Mouse (Mus musculus): ENCODE data around the gene Ccdc33. TPM values are rescaled to one million over a fixed set of nuclear protein-coding genes. Genes with fewer than 3 reads are reported as not detected.

Ccdc33 gene
- polyA plus RNA-seq, 1 experiment from 2014 or later, result 0.16 TPM

DNA sequence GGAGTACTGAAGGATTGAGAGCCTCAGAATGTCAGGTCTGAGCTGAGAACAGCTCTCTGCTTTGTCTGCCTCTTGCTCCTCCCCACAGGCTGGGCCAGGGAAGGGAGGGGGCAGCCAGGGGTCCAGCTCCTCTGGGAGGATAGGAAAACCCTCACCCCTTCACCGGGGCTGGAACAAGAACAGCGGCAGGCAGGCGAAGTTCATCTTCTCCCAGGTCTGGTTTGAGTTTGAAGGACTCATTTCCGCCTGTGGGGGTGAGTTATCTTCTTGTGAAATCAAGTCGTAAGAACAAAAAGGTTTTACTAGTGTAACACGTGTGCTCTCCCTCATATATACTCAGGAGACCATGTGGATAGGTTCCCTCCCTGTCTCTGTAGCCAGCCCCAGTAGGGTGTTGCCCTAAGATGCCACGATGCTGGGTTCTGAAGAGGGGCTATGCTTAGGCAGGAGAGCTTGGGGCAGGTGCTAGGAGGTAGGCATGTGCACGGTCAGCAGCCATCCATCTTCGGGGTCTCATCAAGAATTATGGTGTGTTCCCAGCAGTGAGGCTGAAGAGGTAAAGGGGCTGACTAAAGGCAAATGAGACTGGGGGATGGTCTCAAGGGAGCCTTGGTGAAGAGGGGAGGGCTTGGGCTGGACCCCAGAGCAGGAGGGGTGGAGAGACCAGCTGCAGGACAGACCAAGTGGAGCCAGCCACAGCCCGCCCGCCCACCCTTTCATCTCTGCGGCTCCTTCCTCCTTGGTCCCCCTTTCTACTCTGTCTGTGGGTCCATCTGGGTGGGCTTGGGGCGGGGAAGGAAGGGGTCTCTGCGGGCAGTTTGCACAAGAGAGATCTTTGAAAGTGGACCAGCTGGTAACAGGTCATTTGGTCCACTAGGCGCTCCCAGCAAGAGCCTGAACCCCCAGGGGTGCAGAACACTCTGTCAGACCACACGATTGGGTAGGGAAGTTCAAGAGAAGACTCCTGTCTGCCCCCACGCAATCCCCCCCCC, 15.6 kb upstream of the Ccdc33 start:
- 27% methylated on average over 17 of the region's 17 CpGs for WGBS
- TF ChIP-seq CTCF (IDR thresholded peaks at IDR 0.05; ENCODE audit: low read depth), result no peak
- Histone ChIP-seq H3K4me3 (ENCODE audit: low read depth, low read length) (no peak overlapping the region), H3K4me1 (replicated peaks; ENCODE audit: control insufficient read depth, insufficient read depth, low read length) (no peaks in the 10 kb centered on the region; the same call in 1 of the 2 replicates), H3K36me3 (ENCODE audit: control insufficient read depth, insufficient read depth) (no peaks in the 10 kb centered on the region), H3K27me3 (replicated peaks; ENCODE audit: control insufficient read depth, insufficient read depth, low read length) (no peaks in the 10 kb centered on the region; the same call in 1 of the 2 replicates), H3K9me3 (ENCODE audit: control insufficient read depth) (no peaks in the 10 kb centered on the region), H3K4me2 (replicated peaks; ENCODE audit: low read depth) (no peak overlapping the region), H3K27ac (ENCODE audit: low read depth, low read length) (no peak overlapping the region), H3K9ac (ENCODE audit: low read depth, low read length) (no peak overlapping the region)
- ATAC-seq, result no peak

DNA sequence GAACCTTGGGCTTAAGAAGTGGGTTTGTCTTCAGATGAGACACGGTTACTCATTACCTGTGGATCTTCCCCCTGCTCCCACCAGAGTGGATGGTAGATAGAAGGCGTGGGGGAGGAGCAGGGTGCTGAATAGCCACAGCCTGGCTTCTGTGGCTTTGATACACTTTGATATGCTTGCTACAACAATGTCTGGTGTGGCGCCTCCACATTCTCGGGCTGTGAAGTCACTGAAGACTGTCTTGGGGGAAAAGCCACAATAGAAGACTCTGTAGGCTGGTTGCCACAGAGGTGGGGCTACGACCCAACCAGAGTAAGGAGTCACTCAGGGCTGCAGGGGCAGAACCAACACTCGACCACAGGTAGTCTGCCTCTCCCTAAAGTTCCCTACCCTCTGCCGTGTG, 13.1 kb upstream of the Ccdc33 start:
- Histone ChIP-seq H3K9ac (ENCODE audit: low read depth, low read length) (no peak overlapping the region), H3K36me3 (ENCODE audit: control insufficient read depth, insufficient read depth) (no peaks in the 10 kb centered on the region), H3K4me2 (replicated peaks; ENCODE audit: low read depth) (no peak overlapping the region), H3K27me3 (replicated peaks; ENCODE audit: control insufficient read depth, insufficient read depth, low read length) (no peaks in the 10 kb centered on the region; the same call in 1 of the 2 replicates), H3K27ac (ENCODE audit: low read depth, low read length) (no peak overlapping the region), H3K4me1 (replicated peaks; ENCODE audit: control insufficient read depth, insufficient read depth, low read length) (no peaks in the 10 kb centered on the region; the same call in 1 of the 2 replicates), H3K9me3 (ENCODE audit: control insufficient read depth) (no peaks in the 10 kb centered on the region), H3K4me3 (ENCODE audit: low read depth, low read length) (no peak overlapping the region)
- TF ChIP-seq CTCF (IDR thresholded peaks at IDR 0.05; ENCODE audit: low read depth), result no peak
- no peak for ATAC-seq
- WGBS, result 71% methylated on average over 7 of the region's 7 CpGs

DNA sequence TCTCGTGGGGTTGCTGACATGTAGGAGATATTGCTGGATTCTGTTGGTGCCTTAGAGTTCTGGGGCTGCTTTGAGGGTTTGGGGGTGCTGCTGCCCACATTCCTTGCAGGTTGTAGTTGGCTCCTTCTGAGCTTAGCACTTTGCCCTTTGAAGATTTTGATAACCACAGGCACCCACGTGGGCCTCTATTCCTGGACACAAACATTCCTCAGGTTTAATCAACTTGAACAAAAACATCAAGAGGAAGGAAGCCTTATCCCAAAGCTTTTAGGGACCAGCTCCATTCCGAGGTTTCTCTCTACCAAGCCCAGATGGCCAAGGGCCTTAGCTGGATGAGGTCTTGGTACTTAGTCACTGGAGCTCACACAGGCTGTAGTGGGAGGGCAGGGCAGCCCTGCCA, 12.3 kb upstream of the Ccdc33 start:
- ATAC-seq, result no peak
- TF ChIP-seq CTCF (IDR thresholded peaks at IDR 0.05; ENCODE audit: low read depth), result no peak
- Histone ChIP-seq H3K27ac (ENCODE audit: low read depth, low read length) (no peak overlapping the region), H3K36me3 (ENCODE audit: control insufficient read depth, insufficient read depth) (no peaks in the 10 kb centered on the region), H3K9me3 (ENCODE audit: control insufficient read depth) (no peaks in the 10 kb centered on the region), H3K27me3 (replicated peaks; ENCODE audit: control insufficient read depth, insufficient read depth, low read length) (no peaks in the 10 kb centered on the region; the same call in 1 of the 2 replicates), H3K4me1 (replicated peaks; ENCODE audit: control insufficient read depth, insufficient read depth, low read length) (no peaks in the 10 kb centered on the region; the same call in 1 of the 2 replicates), H3K4me3 (ENCODE audit: low read depth, low read length) (no peak overlapping the region), H3K4me2 (replicated peaks; ENCODE audit: low read depth) (no peak overlapping the region), H3K9ac (ENCODE audit: low read depth, low read length) (no peak overlapping the region)
- 54% methylated on average over 3 of the region's 3 CpGs for WGBS

DNA sequence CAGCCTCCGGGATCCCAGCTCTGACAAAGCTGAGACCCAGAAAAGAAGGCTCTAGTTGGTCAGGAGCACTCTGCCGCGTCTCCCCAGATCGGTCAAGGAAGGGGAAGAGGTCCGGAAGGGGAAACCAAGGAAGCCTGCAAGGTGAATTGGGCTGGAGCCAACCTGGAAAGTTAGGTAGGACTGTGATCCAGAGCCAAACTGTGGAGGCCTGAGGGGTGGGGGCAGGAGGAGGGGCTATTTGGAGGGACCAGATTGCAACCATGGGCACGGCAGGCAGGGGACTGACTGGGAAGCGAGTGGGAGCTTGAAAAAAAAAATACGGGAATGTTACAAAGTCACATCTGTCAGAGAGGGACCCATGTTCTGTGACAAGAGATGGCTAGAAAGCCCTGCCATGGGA, 10.9 kb upstream of the Ccdc33 start:
- Histone ChIP-seq H3K9ac (ENCODE audit: low read depth, low read length) (no peak overlapping the region), H3K27ac (ENCODE audit: low read depth, low read length) (no peak overlapping the region), H3K9me3 (ENCODE audit: control insufficient read depth) (no peaks in the 10 kb centered on the region), H3K4me2 (replicated peaks; ENCODE audit: low read depth) (no peak overlapping the region), H3K4me3 (ENCODE audit: low read depth, low read length) (no peak overlapping the region), H3K4me1 (replicated peaks; ENCODE audit: control insufficient read depth, insufficient read depth, low read length) (no peaks in the 10 kb centered on the region), H3K36me3 (ENCODE audit: control insufficient read depth, insufficient read depth) (no peaks in the 10 kb centered on the region), H3K27me3 (replicated peaks; ENCODE audit: control insufficient read depth, insufficient read depth, low read length) (no peaks in the 10 kb centered on the region; the same call in 1 of the 2 replicates)
- TF ChIP-seq CTCF (IDR thresholded peaks at IDR 0.05; ENCODE audit: low read depth), result no peak
- 52% methylated on average over 8 of the region's 8 CpGs for WGBS
- ATAC-seq, result no peak

DNA sequence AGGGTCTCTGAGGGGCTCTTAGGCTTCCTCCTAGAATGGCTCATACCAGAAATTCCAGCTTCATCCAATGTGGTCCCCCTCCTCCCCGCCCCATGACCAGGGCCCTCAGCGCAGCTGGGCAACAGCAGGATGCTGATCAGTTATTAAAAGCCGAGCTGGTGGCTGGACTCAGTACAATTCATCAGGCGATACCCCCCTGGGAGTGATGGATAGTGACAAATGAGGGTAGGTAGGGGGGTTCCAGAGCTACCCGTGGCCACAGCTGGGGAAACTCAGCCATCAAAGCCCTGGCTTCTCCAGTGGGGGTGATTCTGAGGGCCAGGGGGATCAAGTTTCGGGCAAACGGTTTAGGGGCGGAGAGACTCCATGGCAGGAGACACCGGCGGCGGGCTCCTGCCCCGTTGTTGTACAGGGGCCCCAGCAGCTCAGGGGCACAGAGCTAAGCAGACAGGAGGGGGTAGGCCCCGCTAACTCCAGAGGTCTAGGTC, 10.3 kb upstream of the Ccdc33 start:
- H3K9ac ChIP-seq (ENCODE audit: low read depth, low read length), result no peak overlapping the region
- no peak for ATAC-seq
- H3K4me3 ChIP-seq (ENCODE audit: low read depth, low read length), result no peak overlapping the region
- no peak overlapping the region for H3K27ac ChIP-seq (ENCODE audit: low read depth, low read length)
- no peaks in the 10 kb centered on the region for H3K9me3 ChIP-seq (ENCODE audit: control insufficient read depth)
- H3K27me3 ChIP-seq (replicated peaks; ENCODE audit: control insufficient read depth, insufficient read depth, low read length), result no peaks in the 10 kb centered on the region; the same call in 1 of the 2 replicates
- no peak for TF ChIP-seq CTCF (IDR thresholded peaks at IDR 0.05; ENCODE audit: low read depth)
- H3K4me2 ChIP-seq (replicated peaks; ENCODE audit: low read depth), result no peak overlapping the region
- H3K4me1 ChIP-seq (replicated peaks; ENCODE audit: control insufficient read depth, insufficient read depth, low read length), result no peaks in the 10 kb centered on the region
- WGBS, result 35% methylated on average over 13 of the region's 13 CpGs
- H3K36me3 ChIP-seq (ENCODE audit: control insufficient read depth, insufficient read depth), result no peaks in the 10 kb centered on the region

DNA sequence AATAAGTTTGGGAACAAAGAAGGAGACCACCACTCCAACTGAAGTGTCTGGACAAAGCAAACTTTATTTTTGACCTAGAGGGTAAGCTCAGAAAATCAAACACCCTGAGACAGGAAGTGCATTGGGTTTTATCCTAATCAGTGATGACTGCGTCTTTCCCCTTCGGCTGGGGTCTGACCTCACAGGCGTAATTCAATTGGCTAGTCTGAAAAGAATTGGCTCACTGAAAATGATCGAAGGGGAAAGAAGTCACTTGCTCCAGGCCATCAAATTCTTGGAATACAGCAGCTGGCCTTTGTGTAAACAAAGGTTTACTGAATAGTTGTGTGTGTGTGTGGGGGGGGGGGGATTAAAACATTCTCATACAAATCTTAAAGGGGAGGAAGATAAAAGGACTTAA, 7.2 kb upstream of the Ccdc33 start:
- Histone ChIP-seq H3K9ac (ENCODE audit: low read depth, low read length) (no peak overlapping the region), H3K36me3 (ENCODE audit: control insufficient read depth, insufficient read depth) (no peaks in the 10 kb centered on the region), H3K4me3 (ENCODE audit: low read depth, low read length) (no peak overlapping the region), H3K9me3 (ENCODE audit: control insufficient read depth) (no peaks in the 10 kb centered on the region), H3K4me2 (replicated peaks; ENCODE audit: low read depth) (no peak overlapping the region), H3K27ac (ENCODE audit: low read depth, low read length) (no peak overlapping the region), H3K27me3 (replicated peaks; ENCODE audit: control insufficient read depth, insufficient read depth, low read length) (no peaks in the 10 kb centered on the region; the same call in 1 of the 2 replicates), H3K4me1 (replicated peaks; ENCODE audit: control insufficient read depth, insufficient read depth, low read length) (no peaks in the 10 kb centered on the region)
- TF ChIP-seq CTCF (IDR thresholded peaks at IDR 0.05; ENCODE audit: low read depth), result no peak
- 38% methylated on average over 4 of the region's 4 CpGs for WGBS
- no peak for ATAC-seq
